Mouse (Mus musculus) E14TG2a.4 (cell line): ENCODE data around the gene Glul.

ENCODE experiments used
- H3K27me3 ChIP-seq: 2 replicates; pipeline ENCODE4 v1.6.1; 2014; ENCODE audit warnings: low read length, control low read depth; ENCODE audit not compliant: insufficient read depth
- H3K36me3 ChIP-seq: 2 replicates; pipeline ENCODE4 v1.6.1; 2014; ENCODE audit warnings: low read length, control low read depth; ENCODE audit not compliant: insufficient read depth
- H3K4me1 ChIP-seq: replicated peaks from 2 replicates; pipeline ENCODE4 v1.6.1; 2014; ENCODE audit warnings: low read depth, low read length, control low read depth
- H3K4me3 ChIP-seq: replicated peaks from 2 replicates; pipeline ENCODE4 v1.5.1; 2014; ENCODE audit warnings: mild to moderate bottlenecking, low read length
- H3K9me3 ChIP-seq: 2 replicates; pipeline ENCODE4 v1.6.1; 2014; ENCODE audit warnings: low read length, control low read depth
- CTCF ChIP-seq: conservative IDR thresholded peaks from 2 replicates; pipeline ENCODE4 v1.5.1; 2014; ENCODE audit warnings: low read length
- NANOG ChIP-seq: IDR thresholded peaks from 2 replicates; pipeline ENCODE4 v1.6.1; 2014; ENCODE audit warnings: borderline replicate concordance, low read length, mixed read lengths
- POU5F1 ChIP-seq: IDR thresholded peaks from 2 replicates; pipeline ENCODE4 v1.6.1; 2014; ENCODE audit warnings: low read length, borderline replicate concordance

Gene Glul

GRCm38 (mm10) chr1:153922571-153923021 is 22.9 kb downstream of the Glul start:
- Histone ChIP-seq H3K27me3 (no peaks in the 10 kb centered on the region), H3K4me3 (no peak overlapping the region), H3K36me3 (no peaks in the 10 kb centered on the region), H3K9me3 (peaks cover 5% of the 10 kb centered on the region; the same call in 1 of the 2 replicates), H3K4me1 (peaks cover 15% of the 10 kb centered on the region)
- TF ChIP-seq POU5F1 (no peak), CTCF (no peak), NANOG (no peak)

GRCm38 (mm10) chr1:153924395-153925385 is 24.9 kb downstream of the Glul start:
- Histone ChIP-seq H3K4me3 (no peak overlapping the region), H3K36me3 (no peaks in the 10 kb centered on the region), H3K27me3 (no peaks in the 10 kb centered on the region), H3K9me3 (peaks cover 17% of the 10 kb centered on the region), H3K4me1 (peaks cover 15% of the 10 kb centered on the region)
- TF ChIP-seq POU5F1 (no peak), NANOG (no peak), CTCF (no peak)

- Histone ChIP-seq H3K9me3 (peaks cover 19% of the 10 kb centered on the region), H3K27me3 (no peaks in the 10 kb centered on the region), H3K36me3 (no peaks in the 10 kb centered on the region), H3K4me1 (peaks cover 9% of the 10 kb centered on the region), H3K4me3 (no peak overlapping the region)
- TF ChIP-seq CTCF (no peak), NANOG (no peak), POU5F1 (no peak)
Observed at GRCm38 (mm10) chr1:153930431-153930830, 30.7 kb downstream of the Glul start.

GRCm38 (mm10) chr1:153933772-153934171 is 34.0 kb downstream of the Glul start:
- TF ChIP-seq POU5F1 (no peak), CTCF (no peak), NANOG (no peak)
- peaks cover 16% of the 10 kb centered on the region for H3K9me3 ChIP-seq
- H3K4me1 ChIP-seq: peaks cover 9% of the 10 kb centered on the region
- no peaks in the 10 kb centered on the region for H3K27me3 ChIP-seq
- H3K4me3 ChIP-seq: no peak overlapping the region
- no peaks in the 10 kb centered on the region for H3K36me3 ChIP-seq

GRCm38 (mm10) chr1:153935844-153936380 is 36.2 kb downstream of the Glul start:
- Histone ChIP-seq H3K36me3 (no peaks in the 10 kb centered on the region), H3K27me3 (no peaks in the 10 kb centered on the region), H3K4me1 (peaks cover 9% of the 10 kb centered on the region), H3K9me3 (peaks cover 5% of the 10 kb centered on the region; the same call in 1 of the 2 replicates), H3K4me3 (no peak overlapping the region)
- TF ChIP-seq POU5F1 (no peak), NANOG (no peak), CTCF (no peak)

GRCm38 (mm10) chr1:153937025-153937424 is 37.3 kb downstream of the Glul start:
- H3K9me3 ChIP-seq: peaks cover 10% of the 10 kb centered on the region; the same call in 1 of the 2 replicates
- H3K4me1 ChIP-seq: peaks cover 9% of the 10 kb centered on the region
- no peak overlapping the region for H3K4me3 ChIP-seq
- H3K36me3 ChIP-seq: no peaks in the 10 kb centered on the region
- TF ChIP-seq CTCF: no peak
- no peak for TF ChIP-seq NANOG
- TF ChIP-seq POU5F1: no peak
- no peaks in the 10 kb centered on the region for H3K27me3 ChIP-seq

GRCm38 (mm10) chr1:153940986-153941385 is 41.2 kb downstream of the Glul start:
- Histone ChIP-seq H3K9me3 (peaks cover 22% of the 10 kb centered on the region), H3K4me1 (no peaks in the 10 kb centered on the region), H3K36me3 (no peaks in the 10 kb centered on the region), H3K27me3 (no peaks in the 10 kb centered on the region), H3K4me3 (no peak overlapping the region)
- TF ChIP-seq NANOG (no peak), POU5F1 (no peak), CTCF (no peak)

- H3K36me3 ChIP-seq: no peaks in the 10 kb centered on the region
- TF ChIP-seq NANOG: no peak
- TF ChIP-seq POU5F1: no peak
- TF ChIP-seq CTCF: no peak
Observed at GRCm38 (mm10) chr1:153945181-153945580, 45.4 kb downstream of the Glul start.

GRCm38 (mm10) chr1:153946971-153947370 is 47.2 kb downstream of the Glul start:
- Histone ChIP-seq H3K9me3 (peaks cover 12% of the 10 kb centered on the region), H3K36me3 (no peaks in the 10 kb centered on the region), H3K27me3 (0 out of 2 replicates have a peak, but pooled peaks cover 2% of the 10 kb centered on the region), H3K4me1 (no peaks in the 10 kb centered on the region), H3K4me3 (no peak overlapping the region)
- TF ChIP-seq CTCF: no peak
- no peak for TF ChIP-seq NANOG
- TF ChIP-seq POU5F1: no peak

More at GRCm38 (mm10) chr1:153945181-153945580, 45.4 kb downstream of the Glul start:
- Histone ChIP-seq H3K27me3 (no peaks in the 10 kb centered on the region), H3K4me1 (no peaks in the 10 kb centered on the region), H3K4me3 (no peak overlapping the region), H3K9me3 (peaks cover 17% of the 10 kb centered on the region)
